ENCODE assay signal across 26 mouse cellular contexts in genomic region chr9:66978468-66978867, GRCm38 (mm10). TPM values are rescaled to one million over a fixed set of nuclear protein-coding genes. Genes with fewer than 3 reads are reported as not detected.
DNase-seq lines count a peak whose midpoint lies in the region; ATAC-seq and TF ChIP-seq lines count a peak whose summit lies in the region.
"Had no signal": no experiment of that assay in that cellular context is flagged by ENCODE, and none has a peak within 500 bp of the region (broad histone marks: within the 10 kb centered on the region; RNA-seq: fewer than 3 reads in every experiment).

No protein-coding gene starts in this region.

- no peaks in the 10 kb centered on the region for H3K36me3 ChIP-seq in heart, adult 2 months (ENCODE audit: control insufficient read depth, insufficient read depth, low read length)
- H3K36me3 ChIP-seq in heart, embryonic 10.5 days, result no peaks in the 10 kb centered on the region
- no peaks in the 10 kb centered on the region for H3K36me3 ChIP-seq in limb, embryonic 10.5 days
- H3K36me3 ChIP-seq: heart, embryonic 13.5 days; kidney, embryonic 15.5 days; limb, embryonic 12.5 days; liver, embryonic 15.5 days; lung, embryonic 15.5 days; midbrain, embryonic 12.5 days; neural tube, embryonic 12.5 days; stomach, embryonic 15.5 days had no signal

- H3K9me3 ChIP-seq in heart, embryonic 10.5 days, result no peaks in the 10 kb centered on the region
- H3K9me3 ChIP-seq in limb, embryonic 10.5 days (replicated peaks), result no peaks in the 10 kb centered on the region
- H3K9me3 ChIP-seq: heart, embryonic 13.5 days; kidney, embryonic 15.5 days; limb, embryonic 12.5 days; liver, embryonic 15.5 days; lung, embryonic 15.5 days; megakaryocyte, embryonic 14.5 days; midbrain, embryonic 12.5 days; neural tube, embryonic 12.5 days; stomach, embryonic 15.5 days had no signal

- no peaks in the 10 kb centered on the region for H3K27me3 ChIP-seq in heart, adult 2 months (ENCODE audit: control insufficient read depth, insufficient read depth, low read length)
- H3K27me3 ChIP-seq in heart, embryonic 10.5 days (ENCODE audit: insufficient read depth, poor library complexity, severe bottlenecking), result no peaks in the 10 kb centered on the region
- no peaks in the 10 kb centered on the region for H3K27me3 ChIP-seq in limb, embryonic 10.5 days (ENCODE audit: low read depth, poor library complexity, severe bottlenecking)
- H3K27me3 ChIP-seq: heart, embryonic 13.5 days; kidney, embryonic 15.5 days; limb, embryonic 12.5 days; liver, embryonic 15.5 days; lung, embryonic 15.5 days; megakaryocyte, embryonic 14.5 days; neural tube, embryonic 12.5 days; stomach, embryonic 15.5 days had no signal

- intact Hi-C loops in heart, adult 2 months (cut with DNase I), result no loop called here

- TF ChIP-seq EP300 in heart, adult 2 months (IDR thresholded peaks at IDR 0.05; ENCODE audit: insufficient read depth, low read depth, low read length), result no peak

- TF ChIP-seq CTCF in heart, adult 2 months (IDR thresholded peaks at IDR 0.05), result peak; percentile 14; the same call in 1 of the 2 replicates
- no peak for TF ChIP-seq CTCF in bone marrow macrophage, adult 2 months (IDR thresholded peaks at IDR 0.05; ENCODE audit: low read depth, low read length)

- no peak for TF ChIP-seq POLR2A in heart, adult 2 months (IDR thresholded peaks at IDR 0.05; ENCODE audit: insufficient read depth, low read depth, low read length)
- TF ChIP-seq POLR2A in bone marrow macrophage, adult 2 months (IDR thresholded peaks at IDR 0.05; ENCODE audit: borderline replicate concordance, low read depth, low read length), result no peak

- H3K9ac ChIP-seq in heart, adult 2 months (ENCODE audit: low read depth, low read length), result no peak overlapping the region
- H3K9ac ChIP-seq: heart, embryonic 13.5 days; hindbrain, embryonic 14.5 days; kidney, embryonic 15.5 days; limb, embryonic 12.5 days; liver, embryonic 15.5 days; lung, embryonic 15.5 days; midbrain, embryonic 12.5 days; neural tube, embryonic 12.5 days; stomach, embryonic 15.5 days had no signal

- no peaks in the 10 kb centered on the region for H3K79me2 ChIP-seq in heart, adult 2 months (replicated peaks; ENCODE audit: control insufficient read depth, insufficient read depth, low read length)

- no peaks in the 10 kb centered on the region for H3K4me1 ChIP-seq in heart, adult 2 months (ENCODE audit: control insufficient read depth, insufficient read depth, low read length)
- peaks cover 5% of the 10 kb centered on the region for H3K4me1 ChIP-seq in heart, embryonic 10.5 days
- peaks cover 30% of the 10 kb centered on the region for H3K4me1 ChIP-seq in bone marrow macrophage, adult 2 months (ENCODE audit: control insufficient read depth, insufficient read depth, low read length)
- 0 out of 2 replicates have a peak, but pooled peaks cover 11% of the 10 kb centered on the region for H3K4me1 ChIP-seq in limb, embryonic 10.5 days
- H3K4me1 ChIP-seq: neural tube, embryonic 12.5 days had no signal

- WGBS in heart, adult 2 months, result 70% methylated on average over 1 of the region's 1 CpGs
- WGBS in heart, embryonic 10.5 days, result 90% methylated on average over 1 of the region's 1 CpGs
- 78% methylated on average over 1 of the region's 1 CpGs for WGBS in limb, embryonic 10.5 days

- H3K27ac ChIP-seq in heart, adult 2 months, result no peak overlapping the region
- no peak overlapping the region for H3K27ac ChIP-seq in heart, embryonic 10.5 days
- H3K27ac ChIP-seq in bone marrow macrophage, adult 2 months (ENCODE audit: insufficient read depth, low read depth, low read length), result peak overlapping the region; percentile 57; the same call in 1 of the 2 replicates
- no peak overlapping the region for H3K27ac ChIP-seq in limb, embryonic 10.5 days
- H3K27ac ChIP-seq: heart, embryonic 13.5 days; hindbrain, embryonic 14.5 days; kidney, embryonic 15.5 days; limb, embryonic 12.5 days; lung, embryonic 15.5 days; midbrain, embryonic 12.5 days; neural tube, embryonic 12.5 days; stomach, embryonic 15.5 days had no signal

- no peak overlapping the region for H3K4me3 ChIP-seq in heart, adult 2 months
- H3K4me3 ChIP-seq in heart, embryonic 10.5 days, result no peak overlapping the region
- H3K4me3 ChIP-seq in bone marrow macrophage, adult 2 months (ENCODE audit: insufficient read depth, low read length), result no peak overlapping the region
- H3K4me3 ChIP-seq in limb, embryonic 10.5 days, result no peak overlapping the region
- H3K4me3 ChIP-seq: heart, embryonic 13.5 days; kidney, embryonic 15.5 days; limb, embryonic 12.5 days; liver, embryonic 15.5 days; lung, embryonic 15.5 days; megakaryocyte, embryonic 14.5 days; midbrain, embryonic 12.5 days; myocyte; neural tube, embryonic 12.5 days; stomach, embryonic 15.5 days had no signal

- DNase-seq in heart, adult 2 months, result no peak
- DNase-seq in heart, embryonic 10.5 days (ENCODE audit: low spot score), result no peak
- DNase-seq in 3T3-L1 (ENCODE audit: low read depth, low spot score), result peak; percentile 31
- DNase-seq in B cell, adult 2 months, result peak; percentile 31 to 52
- no peak for DNase-seq in limb, embryonic 10.5 days (ENCODE audit: low spot score)
- no peak for DNase-seq in yolk sac, embryonic 10.5 days (ENCODE audit: low spot score)
- DNase-seq: adrenal gland, postnatal 25 days; gastrocnemius, postnatal 25 days; heart, postnatal 10 days; kidney, adult 18-20 months; layer of hippocampus, postnatal 36 days; thymus, postnatal 25 days had no signal

- ATAC-seq in megakaryocyte progenitor cell, adult 5-6 weeks (replicated peaks; ENCODE audit: poor library complexity), result no peak
- ATAC-seq: forebrain, embryonic 14.5 days had no signal

RNA-seq across cellular contexts. Expression of gene Lactb, which starts 3.2 kb away (rescaled TPM):
- 10 to 100 TPM; 20.4 to 20.6 TPM for total RNA-seq in heart, adult 2 months (2021)
- polyA plus RNA-seq in heart, adult 2 months (2012; rRNA removed), result 6.8 and 10.8 TPM in 2 replicates
- 10.1 and 11.4 TPM in 2 replicates for polyA plus RNA-seq in heart, embryonic 10.5 days (2016; fragmentation: Nextera tagmentation; extraction: Ambion mirVana)
- 19.6 and 22.9 TPM in 2 replicates for polyA plus RNA-seq in bone marrow macrophage, adult 2 months (2012; ENCODE audit: insufficient read depth, insufficient read length, missing spikeins)
- 8.7 and 9.3 TPM in 2 replicates for polyA plus RNA-seq in limb, embryonic 10.5 days (2016; fragmentation: Nextera tagmentation; extraction: Ambion mirVana)
- 38.4 and 42.3 TPM in 2 replicates for total RNA-seq in megakaryocyte progenitor cell, adult 5-6 weeks (2015)
- total RNA-seq in megakaryocyte progenitor cell, adult 5-6 weeks (2017), result 26.8 and 36.1 TPM in 2 replicates

RNA-seq across cellular contexts. Expression of gene Rps27l, which starts 32.6 kb away (rescaled TPM):
- 100 to 1,000 TPM; 157 to 180 TPM for total RNA-seq in heart, adult 2 months (2021)
- 53.5 and 79.3 TPM in 2 replicates for polyA plus RNA-seq in heart, adult 2 months (2012; rRNA removed)
- polyA plus RNA-seq in heart, embryonic 10.5 days (2016; fragmentation: Nextera tagmentation; extraction: Ambion mirVana), result 626 and 705 TPM in 2 replicates
- polyA plus RNA-seq in bone marrow macrophage, adult 2 months (2012; ENCODE audit: insufficient read depth, insufficient read length, missing spikeins), result 256 and 349 TPM in 2 replicates
- polyA plus RNA-seq in limb, embryonic 10.5 days (2016; fragmentation: Nextera tagmentation; extraction: Ambion mirVana), result 775 and 943 TPM in 2 replicates
- 550 and 649 TPM in 2 replicates for total RNA-seq in megakaryocyte progenitor cell, adult 5-6 weeks (2015)
- total RNA-seq in megakaryocyte progenitor cell, adult 5-6 weeks (2017), result 166 and 174 TPM in 2 replicates

RNA-seq across cellular contexts. Expression of gene Rab8b, which starts 59.0 kb away (rescaled TPM):
- 1 to 10 TPM; 8.5 to 9.8 TPM for total RNA-seq in heart, adult 2 months (2021)
- 5.5 and 10.0 TPM in 2 replicates for polyA plus RNA-seq in heart, adult 2 months (2012; rRNA removed)
- 21.1 and 21.3 TPM in 2 replicates for polyA plus RNA-seq in heart, embryonic 10.5 days (2016; fragmentation: Nextera tagmentation; extraction: Ambion mirVana)
- polyA plus RNA-seq in bone marrow macrophage, adult 2 months (2012; ENCODE audit: insufficient read depth, insufficient read length, missing spikeins), result 160 and 169 TPM in 2 replicates
- polyA plus RNA-seq in limb, embryonic 10.5 days (2016; fragmentation: Nextera tagmentation; extraction: Ambion mirVana), result 14.3 and 14.9 TPM in 2 replicates
- 45.6 and 48.8 TPM in 2 replicates for total RNA-seq in megakaryocyte progenitor cell, adult 5-6 weeks (2015)
- 78.3 and 81.2 TPM in 2 replicates for total RNA-seq in megakaryocyte progenitor cell, adult 5-6 weeks (2017)

Comparison
In these comparisons a context has a peak if more than half of its experiments do, and no peak if none do; other contexts are left out.
1. DNase-seq: peak in 3T3-L1 (single experiment) and B cell, adult 2 months (2 of 2); none in heart, adult 2 months (0 of 2), heart, embryonic 10.5 days (single experiment), limb, embryonic 10.5 days (single experiment) and yolk sac, embryonic 10.5 days (single experiment).